Mouse (Mus musculus): Measurements from ENCODE around the gene Rras.

GRCm38 (mm10) chr7:45019031-45019571 is 1.3 kb downstream of the Rras start:
- no peak for TF ChIP-seq CTCF (IDR thresholded peaks at IDR 0.05; ENCODE audit: low read depth, low read length)
- no peak for TF ChIP-seq TAL1 (conservative IDR thresholded peaks at IDR 0.05; ENCODE audit: low read depth, low read length)
- TF ChIP-seq GATA1 (IDR thresholded peaks at IDR 0.05; ENCODE audit: borderline replicate concordance, low read length): no peak
- no peak for TF ChIP-seq GATA2 (IDR thresholded peaks at IDR 0.05; ENCODE audit: borderline replicate concordance, low read depth, low read length)
- no peak for TF ChIP-seq POLR2AphosphoS5 (IDR thresholded peaks at IDR 0.05; ENCODE audit: insufficient replicate concordance, low read depth, low read length)
